Mouse (Mus musculus) neural tube, embryonic 11.5 days (tissue): ENCODE results near the gene Elmo3. TPM values are rescaled to one million over a fixed set of nuclear protein-coding genes. Genes with fewer than 3 reads are reported as not detected.

Source experiments
- ATAC-seq: fragments of 200-750 bp; cut with Nextera tagmentation; 2 replicates; pipeline ENCODE4 v1.8.0; 2017; ENCODE audit warnings: moderate number of reproducible peaks, mild to moderate bottlenecking, moderate TSS enrichment, moderate library complexity; ENCODE audit not compliant: insufficient read depth, low FRiP score, low TSS enrichment
- DNase-seq: peaks from one replicate; pipeline ENCODE4 v3.0.0-alpha.2; 2015; ENCODE audit warnings: low spot score
- H3K27ac ChIP-seq: fragments of 300-500 bp; sonication (generic); 2 replicates; pipeline ENCODE4 v1.5.1; 2014; ENCODE audit warnings: low read depth, mild to moderate bottlenecking, low read length
- H3K27me3 ChIP-seq: fragments of 300-500 bp; sonication (generic); 2 replicates; pipeline ENCODE4 v1.6.1; 2014; ENCODE audit warnings: mild to moderate bottlenecking, low read length, mixed read lengths; ENCODE audit not compliant: control insufficient read depth, insufficient read depth
- H3K36me3 ChIP-seq: fragments of 300-500 bp; sonication (generic); 2 replicates; pipeline ENCODE4 v1.6.1; 2014; ENCODE audit warnings: mild to moderate bottlenecking, low read length, moderate library complexity, mixed read lengths; ENCODE audit not compliant: control insufficient read depth, insufficient read depth
- H3K4me1 ChIP-seq: fragments of 300-500 bp; sonication (generic); 2 replicates; pipeline ENCODE4 v1.6.1; 2014; ENCODE audit warnings: low read length, mixed read lengths; ENCODE audit not compliant: control insufficient read depth, insufficient read depth
- H3K4me2 ChIP-seq: fragments of 300-500 bp; sonication (generic); 2 replicates; pipeline ENCODE4 v1.6.1; 2014; ENCODE audit warnings: low read depth, mild to moderate bottlenecking, moderate library complexity
- H3K4me3 ChIP-seq: fragments of 300-500 bp; sonication (generic); 2 replicates; pipeline ENCODE4 v1.5.1; 2014; ENCODE audit warnings: low read depth, low read length
- H3K9ac ChIP-seq: fragments of 300-500 bp; sonication (generic); 2 replicates; pipeline ENCODE4 v1.6.1; 2014; ENCODE audit warnings: mild to moderate bottlenecking, low read length
- H3K9me3 ChIP-seq: fragments of 300-500 bp; sonication (generic); 2 replicates; pipeline ENCODE4 v1.6.1; 2016; ENCODE audit warnings: low read length; ENCODE audit not compliant: control insufficient read depth
- WGBS: fragments of 180-500 bp; shearing (Covaris S2); extraction: QIAGEN DNeasy Blood & Tissue Kit; methylation state at CpG from one replicate; pipeline ENCODE4 v1.1.7; 2014; 5-methylcytosine and 5-hydroxymethylcytosine counted together
- polyA plus RNA-seq: library from polyadenylated mRNA; unstranded; fragments of >200 nt; fragmentation: Nextera tagmentation; extraction: Ambion mirVana; gene quantifications from 2 replicates; pipeline ENCODE4 v1.2.1, GENCODE M21; 2014

Elmo3 gene
- polyA plus RNA-seq, 1 experiment from 2014 or later: 1.9 TPM

- no peaks in the 10 kb centered on the region for H3K27me3 ChIP-seq
- no peak overlapping the region for H3K27ac ChIP-seq
- H3K4me2 ChIP-seq: no peak overlapping the region
- H3K9ac ChIP-seq: no peak overlapping the region
- no peaks in the 10 kb centered on the region for H3K4me1 ChIP-seq
- H3K36me3 ChIP-seq: no peaks in the 10 kb centered on the region
- ATAC-seq: no peak
- H3K9me3 ChIP-seq: no peaks in the 10 kb centered on the region
- WGBS: 84% methylated on average over 6 of the region's 6 CpGs
- no peak overlapping the region for H3K4me3 ChIP-seq
- DNase-seq: no peak
Measured at GRCm38 (mm10) chr8:105339886-105340635, 34.7 kb downstream of the Elmo3 start.

- H3K4me2 ChIP-seq: no peak overlapping the region
- peaks cover 7% of the 10 kb centered on the region; the same call in 1 of the 2 replicates for H3K4me1 ChIP-seq
- no peaks in the 10 kb centered on the region for H3K36me3 ChIP-seq
- no peak overlapping the region for H3K9ac ChIP-seq
- 58% methylated on average over 8 of the region's 8 CpGs for WGBS
- no peak for DNase-seq
- H3K27ac ChIP-seq: no peak overlapping the region
- ATAC-seq: no peak
- no peaks in the 10 kb centered on the region for H3K27me3 ChIP-seq
- no peaks in the 10 kb centered on the region for H3K9me3 ChIP-seq
- no peak overlapping the region for H3K4me3 ChIP-seq
Measured at GRCm38 (mm10) chr8:105341399-105341798, 36.0 kb downstream of the Elmo3 start.

- 73% methylated on average over 4 of the region's 4 CpGs for WGBS
- Histone ChIP-seq H3K36me3 (no peaks in the 10 kb centered on the region), H3K27me3 (no peaks in the 10 kb centered on the region), H3K4me3 (no peak overlapping the region), H3K27ac (no peak overlapping the region), H3K4me2 (no peak overlapping the region), H3K4me1 (peaks cover 13% of the 10 kb centered on the region; the same call in 1 of the 2 replicates), H3K9me3 (no peaks in the 10 kb centered on the region), H3K9ac (no peak overlapping the region)
- ATAC-seq (no peak), DNase-seq (no peak)
Measured at GRCm38 (mm10) chr8:105342768-105343167, 37.4 kb downstream of the Elmo3 start.

DNA sequence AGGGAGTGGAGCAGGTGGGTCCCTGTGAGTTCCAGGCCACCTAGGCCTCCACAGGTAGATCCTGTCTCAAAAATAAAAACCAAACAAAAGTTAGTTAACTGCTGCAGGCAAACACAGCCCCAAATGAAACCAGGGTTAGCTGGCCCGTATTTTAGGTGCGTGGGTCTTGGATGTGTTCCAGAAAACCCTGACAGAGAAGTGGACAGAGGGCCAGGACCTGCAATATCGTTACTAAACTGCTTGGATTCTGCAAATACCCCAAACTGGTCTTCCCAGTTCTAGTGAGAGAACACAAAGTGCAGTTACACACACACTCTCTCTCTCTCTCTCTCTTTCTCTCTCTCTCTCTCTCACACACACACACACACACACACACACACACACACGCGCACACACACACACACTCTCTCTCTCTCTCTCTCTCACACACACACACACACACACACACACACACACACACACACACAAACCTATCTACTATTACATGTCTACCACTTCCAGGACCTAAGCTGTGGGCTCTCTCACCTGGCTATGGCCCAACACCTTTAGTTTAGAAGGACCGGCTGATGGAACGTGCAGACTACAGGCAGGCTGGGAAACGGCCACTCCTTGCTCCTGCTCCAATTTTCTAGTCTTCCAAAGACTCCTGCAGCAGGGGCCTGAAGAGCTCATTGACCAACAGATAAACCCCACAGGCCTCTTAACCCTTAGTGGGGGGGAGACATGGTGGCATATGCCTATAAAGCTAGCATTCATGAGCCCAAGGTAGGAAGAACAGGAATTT, 38.6 kb downstream of the Elmo3 start:
- H3K27ac ChIP-seq: no peak overlapping the region
- WGBS: 84% methylated on average over 8 of the region's 8 CpGs
- no peak overlapping the region for H3K4me2 ChIP-seq
- H3K4me3 ChIP-seq: no peak overlapping the region
- no peaks in the 10 kb centered on the region for H3K27me3 ChIP-seq
- H3K36me3 ChIP-seq: no peaks in the 10 kb centered on the region
- DNase-seq (no peak), ATAC-seq (no peak)
- H3K4me1 ChIP-seq: peaks cover 13% of the 10 kb centered on the region; the same call in 1 of the 2 replicates
- no peak overlapping the region for H3K9ac ChIP-seq
- H3K9me3 ChIP-seq: no peaks in the 10 kb centered on the region

GRCm38 (mm10) chr8:105345061-105345975, 39.9 kb downstream of the Elmo3 start:
- ATAC-seq (no peak), DNase-seq (no peak)
- Histone ChIP-seq H3K27ac (no peak overlapping the region), H3K36me3 (no peaks in the 10 kb centered on the region), H3K4me2 (0 out of 2 replicates have a peak overlapping the region, but pooled peaks have one; percentile 97), H3K9ac (no peak overlapping the region; the same call in 1 of the 2 replicates), H3K9me3 (no peaks in the 10 kb centered on the region), H3K4me3 (no peak overlapping the region), H3K4me1 (peaks cover 21% of the 10 kb centered on the region; the same call in 1 of the 2 replicates), H3K27me3 (0 out of 2 replicates have a peak, but pooled peaks cover 2% of the 10 kb centered on the region)
- WGBS: 68% methylated on average over 7 of the region's 7 CpGs

DNA sequence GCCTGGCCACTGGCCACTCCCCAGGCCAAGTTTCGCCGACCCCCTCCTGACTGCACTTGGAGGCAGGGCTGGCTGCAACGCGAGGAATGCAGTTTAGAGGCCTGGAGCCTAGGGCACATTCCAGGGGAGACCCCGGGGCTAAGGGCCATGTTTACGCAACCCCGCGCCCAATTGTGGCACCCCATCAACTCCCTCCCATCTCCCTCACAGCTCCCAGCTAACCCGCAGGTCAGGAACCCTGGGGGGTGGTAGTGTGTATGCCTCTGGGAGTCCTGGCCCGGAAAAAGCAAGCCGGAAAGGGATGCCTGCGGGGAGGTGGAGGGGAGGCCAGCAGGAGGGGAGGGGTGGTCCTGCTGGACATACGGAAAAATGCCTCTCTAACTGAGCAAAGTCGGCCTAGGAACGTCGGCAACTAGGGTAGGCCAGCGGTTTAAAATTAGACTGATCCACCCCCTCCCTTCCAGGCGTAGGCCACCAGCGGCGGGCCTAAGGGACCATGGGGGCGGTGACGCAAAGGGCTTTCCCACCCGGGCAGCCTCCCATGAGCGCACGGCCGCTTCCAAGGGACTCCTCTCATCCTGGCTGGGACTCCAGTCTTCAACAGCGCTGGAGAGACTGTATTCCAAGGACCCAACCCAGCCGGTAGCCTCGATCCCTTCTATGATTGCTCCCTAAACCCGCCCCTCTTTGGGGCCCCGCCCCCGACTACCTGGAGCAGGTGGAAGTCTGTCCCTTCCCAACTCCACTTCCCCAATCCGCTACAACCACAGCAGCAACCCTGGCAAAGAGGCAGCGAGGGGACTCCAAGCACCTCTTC, 41.4 kb downstream of the Elmo3 start:
- no peaks in the 10 kb centered on the region for H3K9me3 ChIP-seq
- peak overlapping the region; percentile 60 for H3K4me3 ChIP-seq
- H3K4me2 ChIP-seq: peak overlapping the region; percentile 97
- peak; percentile 14 for ATAC-seq
- H3K36me3 ChIP-seq: no peaks in the 10 kb centered on the region
- 0 out of 2 replicates have a peak overlapping the region, but pooled peaks have one; percentile 46 for H3K27ac ChIP-seq
- WGBS: under 1% methylated on average over 34 of the region's 34 CpGs
- H3K9ac ChIP-seq: peak overlapping the region; percentile 55
- peaks cover 21% of the 10 kb centered on the region; the same call in 1 of the 2 replicates for H3K4me1 ChIP-seq
- 0 out of 2 replicates have a peak, but pooled peaks cover 2% of the 10 kb centered on the region for H3K27me3 ChIP-seq
- DNase-seq: peak; percentile 41

- H3K9ac ChIP-seq: peak within 1 kb of the TSS; percentile 76
- H3K9me3 ChIP-seq: no peaks in the 10 kb centered on the region
- peak within 1 kb of the TSS; percentile 97 for H3K4me2 ChIP-seq
- under 1% methylated on average over 53 of the region's 53 CpGs for WGBS
- H3K27me3 ChIP-seq: 0 out of 2 replicates have a peak, but pooled peaks cover 2% of the 10 kb centered on the region
- H3K36me3 ChIP-seq: no peaks in the 10 kb centered on the region
- ATAC-seq (peak; percentile 81), DNase-seq (peak; percentile 94)
- peak within 1 kb of the TSS; percentile 46; the same call in 1 of the 2 replicates for H3K27ac ChIP-seq
- H3K4me1 ChIP-seq: peaks cover 21% of the 10 kb centered on the region; the same call in 1 of the 2 replicates
- peak within 1 kb of the TSS; percentile 60 for H3K4me3 ChIP-seq
Measured at GRCm38 (mm10) chr8:105347428-105348221, 42.2 kb downstream of the Elmo3 start, which contains the start of gene Fhod1. Fhod1 (minus strand) TSS chr8:105347953.
